Mouse (Mus musculus): ENCODE results near the gene Tgfbr1.

DNA sequence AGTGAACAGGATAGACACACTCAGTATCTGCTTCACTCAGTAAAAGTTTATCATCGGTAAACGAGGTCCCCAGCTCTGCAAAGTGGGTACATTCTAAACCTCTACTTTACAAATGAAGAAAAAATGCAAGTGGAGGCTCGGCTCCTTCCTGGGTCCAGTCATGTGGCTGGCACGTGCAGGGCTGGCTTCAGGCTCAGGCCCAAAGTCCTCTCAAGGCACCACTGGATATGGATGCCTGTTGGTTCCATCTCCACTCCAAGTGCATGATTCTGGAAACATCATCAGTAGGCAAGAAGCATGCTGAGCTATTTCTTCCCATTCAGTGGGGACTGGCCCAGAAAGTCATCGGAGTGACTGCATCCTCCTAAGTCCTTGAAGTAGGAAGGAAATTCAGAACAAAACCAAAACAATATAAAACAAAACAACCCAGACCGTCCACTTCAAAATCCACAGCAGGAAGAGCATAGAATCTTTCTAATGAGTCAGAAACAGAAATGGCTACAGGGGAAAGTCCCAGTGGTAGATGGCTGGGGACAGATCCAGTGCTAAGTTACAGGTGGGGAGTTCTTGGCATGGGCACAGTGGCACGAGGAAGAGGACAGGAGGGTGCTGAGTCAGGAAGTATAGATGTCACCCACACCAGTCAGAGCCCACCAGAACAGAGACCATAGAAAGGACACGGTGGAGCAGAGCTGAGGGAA lies 39.2 kb upstream of the Tgfbr1 start:
- TF ChIP-seq CTCF (IDR thresholded peaks at IDR 0.05; ENCODE audit: low read depth, low read length), result no peak
- no peak for TF ChIP-seq TAL1 (conservative IDR thresholded peaks at IDR 0.05; ENCODE audit: low read depth, low read length)
